Mouse (Mus musculus) stomach, postnatal 0 days (tissue): ENCODE data around the gene Vrk1.

Experiments used
- CTCF ChIP-seq: IDR thresholded peaks from 2 replicates; pipeline ENCODE4 v1.5.1; 2016; ENCODE audit warnings: antibody characterized with exemption, low read depth, mild to moderate bottlenecking, moderate library complexity
- EP300 ChIP-seq: optimal IDR thresholded peaks from 2 replicates; pipeline ENCODE3; 2016; ENCODE audit warnings: antibody characterized with exemption

- TF ChIP-seq CTCF (no peak), EP300 (no peak)
Observed at GRCm38 (mm10) chr12:106026385-106027134, 16.5 kb downstream of the Vrk1 start.
